Mouse (Mus musculus) left cerebral cortex, adult 11 months (tissue): ENCODE data around the gene Gm16181.
"Not testable (repeated sequence)": the region's sequence is repeated elsewhere in the genome, so short reads cannot be mapped to it uniquely, and the experiment has no call there.

Experiments used
- DNase-seq: peaks from one replicate; pipeline ENCODE4 v3.0.0; 2022; ENCODE audit warnings: low spot score

Gm16181 gene

GRCm38 (mm10) chr17:35232659-35233058 is 12.0 kb downstream of the Gm16181 start:
- DNase-seq: no peak

GRCm38 (mm10) chr17:35233114-35233980 is 12.7 kb downstream of the Gm16181 start, which contains the start of gene Atp6v1g2:
Gene Atp6v1g2, plus strand, starts transcription at chr17:35233660.
- no peak for DNase-seq

GRCm38 (mm10) chr17:35234090-35234489 is 13.5 kb downstream of the Gm16181 start:
- DNase-seq: not testable (repeated sequence)

GRCm38 (mm10) chr17:35234903-35235302 is 14.3 kb downstream of the Gm16181 start:
- DNase-seq: no peak

- peak; percentile 86 for DNase-seq
Measured at GRCm38 (mm10) chr17:35235614-35236389, 15.2 kb downstream of the Gm16181 start, which contains the start of gene Nfkbil1. Gene Nfkbil1, minus strand, starts transcription at chr17:35235792.

GRCm38 (mm10) chr17:35236390-35236746 is 15.7 kb downstream of the Gm16181 start:
- peak; percentile 93 for DNase-seq

- DNase-seq: no peak
Measured at GRCm38 (mm10) chr17:35236996-35237395, 16.4 kb downstream of the Gm16181 start.

- no peak for DNase-seq
Measured at GRCm38 (mm10) chr17:35237504-35237903, 16.9 kb downstream of the Gm16181 start.

GRCm38 (mm10) chr17:35239700-35240099 is 19.1 kb downstream of the Gm16181 start:
- DNase-seq: no peak

- no peak for DNase-seq
Measured at GRCm38 (mm10) chr17:35240384-35241304, 20.0 kb downstream of the Gm16181 start.

- peak; percentile 95 for DNase-seq
Measured at GRCm38 (mm10) chr17:35241305-35242014, 20.8 kb downstream of the Gm16181 start, which contains the start of gene Ddx39b. Gene Ddx39b, plus strand, starts transcription at chr17:35241746.

- no peak for DNase-seq
Measured at GRCm38 (mm10) chr17:35242015-35242941, 21.6 kb downstream of the Gm16181 start.

GRCm38 (mm10) chr17:35243086-35243485 is 22.5 kb downstream of the Gm16181 start:
- no peak for DNase-seq

- no peak for DNase-seq
Measured at GRCm38 (mm10) chr17:35244999-35245398, 24.4 kb downstream of the Gm16181 start.

- no peak for DNase-seq
Measured at GRCm38 (mm10) chr17:35245731-35246623, 25.3 kb downstream of the Gm16181 start.

GRCm38 (mm10) chr17:35247144-35247543 is 26.5 kb downstream of the Gm16181 start:
- no peak for DNase-seq

GRCm38 (mm10) chr17:35248986-35249385 is 28.4 kb downstream of the Gm16181 start:
- DNase-seq: no peak

GRCm38 (mm10) chr17:35249451-35250197 is 29.0 kb downstream of the Gm16181 start:
- no peak for DNase-seq
